12 mouse cellular contexts compared by ENCODE assay signal in genomic region chr4:53083071-53083470, GRCm38 (mm10).
"Had no signal": no experiment of that assay in that cellular context is flagged by ENCODE, and none has a peak within 500 bp of the region (broad histone marks: within the 10 kb centered on the region; RNA-seq: fewer than 3 reads in every experiment).

No protein-coding gene starts in this region.

- H3K4me2 ChIP-seq: liver, embryonic 13.5 days; midbrain, embryonic 11.5 days had no signal

- H3K9me3 ChIP-seq: liver, embryonic 13.5 days had no signal

- H3K4me3 ChIP-seq: liver, embryonic 13.5 days had no signal

- H3K27ac ChIP-seq: liver, embryonic 13.5 days; stomach, postnatal 0 days had no signal

- H3K4me1 ChIP-seq: liver, embryonic 13.5 days had no signal

- H3K9ac ChIP-seq: liver, embryonic 13.5 days had no signal

- H3K27me3 ChIP-seq: liver, embryonic 13.5 days had no signal

- DNase-seq: kidney, postnatal 14 days; kidney, postnatal 4 days; liver, embryonic 13.5 days; lung, adult 2 months; lung, postnatal 14 days; lung, postnatal 4 days; midbrain, embryonic 14.5 days; thymus, adult 2 months; thymus, postnatal 14 days; thymus, postnatal 4 days had no signal
